Mouse (Mus musculus) kidney, postnatal 4 days (tissue): Measurements from ENCODE around the gene Stard7.

Experiments used
- DNase-seq, 2 experiments: peaks; one replicate each; pipeline ENCODE4 v3.0.0; 2021; ENCODE audit warnings: mixed read lengths in 2 of 2

Stard7 gene

DNA sequence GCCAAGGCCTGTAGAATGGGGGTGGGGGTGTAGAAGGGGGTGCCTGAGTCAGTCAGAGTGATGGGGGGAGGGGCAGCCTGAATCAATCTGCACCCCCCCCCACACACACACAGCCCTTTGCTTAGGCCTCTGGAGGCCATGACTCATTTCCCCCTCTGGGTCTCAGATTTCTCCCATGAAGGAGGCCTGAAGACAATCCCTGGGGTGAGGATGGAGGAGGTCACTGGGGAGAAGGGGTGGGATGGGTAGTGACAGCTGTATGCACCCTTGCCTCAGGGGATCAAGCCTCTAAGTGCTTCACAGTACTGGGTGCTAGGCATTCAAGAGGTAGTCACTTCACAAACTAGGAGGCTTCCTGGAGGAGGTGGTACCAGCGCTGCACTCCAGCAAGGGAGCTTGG, 53.6 kb downstream of the Stard7 start:
- no peak for DNase-seq

GRCm38 (mm10) chr2:127324456-127324855, 54.4 kb downstream of the Stard7 start:
- DNase-seq, result no peak

GRCm38 (mm10) chr2:127328090-127328851, 58.3 kb downstream of the Stard7 start:
- DNase-seq, result no peak

GRCm38 (mm10) chr2:127332807-127333570, 63.0 kb downstream of the Stard7 start:
- no peak for DNase-seq

DNA sequence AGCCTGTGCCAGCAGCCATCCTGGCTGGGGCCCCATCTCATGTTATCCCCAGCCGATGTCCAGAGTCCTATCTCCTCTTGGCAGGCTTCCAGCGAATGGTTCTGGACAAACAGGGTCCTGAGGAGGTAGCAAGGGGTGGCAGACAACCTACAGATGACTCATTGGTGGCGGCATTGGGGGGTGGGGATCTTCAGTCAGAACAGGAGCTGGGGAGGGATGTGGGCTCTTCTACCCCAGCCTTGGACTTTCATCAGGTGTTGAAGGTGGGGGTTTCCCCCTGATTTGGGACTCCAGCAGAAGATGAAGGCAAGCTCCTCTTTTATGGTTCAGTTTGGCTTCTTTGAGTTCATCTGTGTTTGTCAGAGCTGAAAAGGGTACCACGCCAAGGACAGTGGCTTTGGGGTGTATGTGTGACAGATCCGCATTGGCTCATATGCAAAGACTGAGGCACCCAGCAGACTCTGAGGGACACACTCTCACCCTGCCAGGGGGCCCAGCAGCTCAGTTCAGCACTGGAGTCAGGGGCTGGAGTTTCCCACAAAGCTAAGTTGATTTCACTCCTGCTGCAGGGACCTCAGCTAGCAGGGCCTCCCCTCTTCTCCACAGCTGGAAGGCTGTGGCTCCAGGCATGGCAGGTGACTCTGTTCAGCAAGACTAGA, 64.1 kb downstream of the Stard7 start:
- DNase-seq, result peak; percentile 35 to 60

- DNase-seq, result no peak
Measured at GRCm38 (mm10) chr2:127335078-127335541, 65.1 kb downstream of the Stard7 start.

DNA sequence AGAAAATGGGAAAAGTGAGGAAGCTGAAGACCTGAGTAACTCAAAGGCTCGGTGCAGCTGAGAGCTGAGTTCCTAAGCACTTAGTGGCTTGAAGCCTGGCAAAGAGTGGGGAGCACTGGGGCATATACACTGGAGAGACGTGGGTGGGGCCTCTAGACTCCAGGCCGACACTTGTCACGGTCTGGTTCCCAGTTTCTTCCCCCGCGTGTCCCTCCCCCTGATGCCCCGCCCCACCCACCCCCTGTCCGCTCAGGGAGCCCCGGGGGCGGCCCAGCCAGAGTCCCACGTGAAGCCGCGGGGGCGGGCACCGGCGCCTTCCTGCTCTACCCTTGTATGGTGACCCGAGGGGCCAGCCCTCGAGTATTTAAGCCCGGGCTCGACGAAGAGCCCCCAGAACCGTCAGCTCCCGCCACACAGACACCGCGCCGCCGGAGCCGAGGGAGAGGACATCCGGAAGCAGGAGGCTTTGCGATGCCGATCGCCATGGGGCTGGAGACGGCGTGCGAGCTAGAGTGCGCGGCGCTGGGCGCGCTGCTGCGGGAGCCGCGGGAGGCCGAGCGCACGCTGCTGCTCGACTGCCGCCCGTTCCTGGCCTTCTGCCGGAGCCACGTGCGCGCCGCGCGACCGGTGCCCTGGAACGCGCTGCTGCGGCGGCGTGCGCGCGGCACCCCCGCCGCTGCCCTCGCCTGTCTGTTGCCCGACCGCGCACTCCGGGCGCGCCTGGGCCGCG, 65.9 kb downstream of the Stard7 start, which contains the start of gene Dusp2:
TSS of gene Dusp2 (plus strand) at position 393 of the 730 bp plus-strand sequence.
- peak; percentile 86 to 93 for DNase-seq

- DNase-seq, result no peak
Measured at GRCm38 (mm10) chr2:127336497-127336832, 66.4 kb downstream of the Stard7 start.

DNA sequence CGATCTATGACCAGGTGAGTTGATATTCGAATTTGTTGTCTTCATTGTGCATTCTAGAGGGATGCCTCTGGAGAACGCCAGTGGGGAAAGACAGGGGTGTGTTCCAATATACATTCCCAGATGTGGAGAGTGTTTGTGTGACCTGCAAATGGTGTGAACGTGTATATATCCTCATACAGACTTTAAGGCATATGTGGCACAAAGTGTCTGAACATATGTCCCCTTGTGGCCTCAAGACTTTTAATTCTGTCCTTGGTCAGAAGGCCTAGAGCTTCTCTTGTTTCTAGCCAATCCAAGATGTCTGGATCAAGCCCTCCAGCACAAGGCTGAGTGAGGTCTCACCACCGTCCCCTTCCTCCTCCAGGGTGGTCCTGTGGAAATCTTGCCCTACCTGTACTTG, 66.9 kb downstream of the Stard7 start:
- DNase-seq, result no peak

DNA sequence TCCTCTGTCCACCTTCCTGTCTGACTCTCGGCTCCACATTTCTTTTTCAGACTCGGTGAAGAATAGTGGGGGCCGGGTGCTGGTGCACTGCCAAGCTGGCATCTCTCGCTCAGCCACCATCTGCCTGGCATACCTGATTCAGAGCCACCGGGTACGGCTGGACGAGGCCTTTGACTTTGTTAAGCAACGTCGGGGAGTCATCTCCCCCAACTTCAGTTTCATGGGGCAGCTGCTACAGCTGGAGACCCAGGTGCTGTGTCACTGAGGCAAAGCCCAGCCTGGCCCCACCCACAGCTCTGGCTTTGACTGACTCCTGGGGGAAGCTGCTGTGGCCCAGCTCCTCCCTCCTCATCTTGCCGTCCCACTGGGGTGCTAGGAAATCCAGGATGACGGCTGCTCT, 67.5 kb downstream of the Stard7 start:
- DNase-seq, result no peak

- DNase-seq, result no peak
Measured at GRCm38 (mm10) chr2:127338012-127338411, 68.0 kb downstream of the Stard7 start.

DNA sequence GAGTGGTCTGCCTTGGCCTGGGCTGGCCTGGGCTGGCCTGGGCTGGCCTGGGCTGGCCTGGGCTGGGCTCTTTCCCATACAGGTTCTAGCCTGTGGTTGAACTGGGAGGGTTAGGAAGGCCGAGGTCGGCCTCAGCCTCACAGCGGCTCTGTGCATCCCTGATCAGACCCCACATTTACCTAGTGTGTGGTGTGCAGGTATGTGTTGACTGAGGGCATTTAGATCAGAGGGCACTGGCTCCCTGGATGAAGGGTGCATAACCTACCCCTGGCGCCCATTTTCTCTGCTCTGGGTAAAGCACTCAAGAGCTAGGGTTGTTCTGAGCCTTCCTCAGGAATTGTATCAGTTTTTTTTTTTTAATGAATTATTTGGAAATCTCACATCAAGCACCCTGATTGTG, 68.4 kb downstream of the Stard7 start, which contains the start of gene Astl:
TSS of gene Astl (plus strand) at position 224 of the 400 bp plus-strand sequence.
- no peak for DNase-seq

DNA sequence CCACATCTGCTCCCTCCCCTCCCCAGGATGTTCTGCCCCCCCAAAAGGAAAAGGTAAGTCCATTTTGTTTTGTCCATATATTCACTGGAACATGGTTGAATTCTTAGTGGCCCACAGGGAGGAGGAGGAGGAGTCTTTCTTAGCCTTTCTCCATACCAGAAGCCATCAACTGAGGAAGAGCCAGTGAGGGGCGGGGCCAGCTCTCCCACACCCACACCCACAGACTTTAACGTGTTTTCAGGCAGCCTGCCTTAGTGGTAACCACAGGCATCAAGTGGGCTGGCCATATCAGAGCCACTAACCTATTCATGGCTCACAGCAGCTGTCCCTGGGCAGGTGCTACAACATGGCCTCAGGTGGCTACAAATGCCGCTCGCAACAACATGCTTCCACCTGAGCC, 68.8 kb downstream of the Stard7 start:
- DNase-seq, result no peak

GRCm38 (mm10) chr2:127339262-127339661, 69.2 kb downstream of the Stard7 start:
- no peak for DNase-seq

DNA sequence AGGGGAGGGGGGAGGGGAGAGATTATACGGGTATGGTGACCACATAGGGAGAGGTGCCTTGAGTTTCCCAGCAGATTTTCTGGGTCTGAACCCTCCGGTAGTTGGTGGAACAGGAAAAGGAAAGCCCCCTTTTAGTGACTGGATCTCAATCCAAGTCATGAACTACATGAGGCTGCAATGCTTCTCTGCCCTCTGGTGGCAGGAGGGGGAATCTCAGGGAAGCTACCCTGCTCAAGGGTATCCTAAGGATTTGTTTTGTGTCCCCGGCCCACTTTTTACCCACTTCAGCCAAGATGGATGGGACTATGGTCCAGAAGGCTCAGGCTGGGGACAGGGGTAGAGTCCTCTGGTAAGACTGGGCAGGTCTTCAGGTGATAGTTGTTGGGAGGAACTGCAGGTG, 71.1 kb downstream of the Stard7 start:
- peak; percentile 83 for DNase-seq

DNA sequence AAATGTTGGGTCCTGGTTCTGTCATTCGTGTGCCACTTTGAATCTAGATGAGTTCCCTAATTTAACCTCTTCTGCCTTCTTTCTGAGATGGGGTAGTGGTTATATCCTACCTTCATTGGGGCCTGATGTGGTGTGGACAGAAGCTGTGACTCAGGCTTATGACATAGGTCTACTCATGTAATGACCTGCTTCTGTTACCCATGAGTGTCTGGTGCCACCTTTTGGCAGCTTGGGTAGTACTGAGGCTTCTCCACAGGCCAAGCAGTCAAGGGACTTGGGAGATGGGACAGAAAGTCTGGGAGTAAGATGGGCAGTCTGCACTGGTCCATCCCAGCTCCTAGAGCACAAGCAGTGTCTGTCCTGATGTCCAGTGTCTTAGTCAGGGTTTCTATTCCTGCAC, 76.3 kb downstream of the Stard7 start:
- peak in 1 of 2 experiments; percentile 35 for DNase-seq

GRCm38 (mm10) chr2:127347147-127347985, 77.3 kb downstream of the Stard7 start:
- no peak for DNase-seq
